ENCODE assay signal across 9 mouse cellular contexts in the genomic region with DNA sequence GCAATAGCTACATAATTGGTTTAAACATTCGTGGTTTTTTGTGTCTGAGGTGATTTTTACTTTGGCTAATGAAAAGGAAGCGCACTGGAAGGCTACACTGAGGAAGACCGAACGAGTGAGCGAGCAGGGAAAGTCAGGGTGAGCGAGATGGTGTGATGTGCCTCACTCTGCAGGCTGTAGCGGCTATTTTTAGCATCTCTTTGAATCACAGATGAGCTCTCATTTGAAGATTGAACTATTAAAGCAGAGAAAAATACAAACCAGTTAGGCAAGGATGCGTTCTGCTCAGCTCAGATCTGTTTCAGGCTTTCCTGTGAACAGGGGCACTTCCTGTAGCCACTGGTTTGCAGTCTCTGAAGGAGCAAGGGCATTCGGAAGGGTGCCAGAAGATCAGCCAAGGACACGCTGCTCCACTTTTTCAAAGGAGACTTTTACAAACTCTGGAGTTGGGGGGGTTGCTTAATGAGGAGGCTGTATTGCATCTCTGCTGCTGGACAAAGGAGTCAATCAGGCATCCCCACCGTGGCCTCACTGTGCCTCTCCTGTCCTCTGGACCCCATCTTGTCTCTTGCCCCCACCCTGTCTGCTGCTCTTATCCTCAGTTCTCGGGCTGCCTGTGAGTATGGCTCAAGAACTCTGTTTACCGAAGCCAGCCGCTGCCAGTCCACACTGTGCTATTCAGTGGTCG. TPM values are rescaled to one million over a fixed set of nuclear protein-coding genes. Genes with fewer than 3 reads are reported as not detected.
DNase-seq lines count a peak whose midpoint lies in the region; ATAC-seq and TF ChIP-seq lines count a peak whose summit lies in the region.
"Had no signal": no experiment of that assay in that cellular context is flagged by ENCODE, and none has a peak within 500 bp of the region (broad histone marks: within the 10 kb centered on the region; RNA-seq: fewer than 3 reads in every experiment).

No protein-coding gene starts in this region.

- H3K36me3 ChIP-seq in embryonic facial prominence, embryonic 14.5 days (ENCODE audit: control insufficient read depth, insufficient read depth, low read length) = no peaks in the 10 kb centered on the region
- no peaks in the 10 kb centered on the region for H3K36me3 ChIP-seq in intestine, postnatal 0 days (ENCODE audit: control insufficient read depth, insufficient read depth)
- no peaks in the 10 kb centered on the region for H3K36me3 ChIP-seq in intestine, embryonic 15.5 days
- H3K36me3 ChIP-seq: lung, embryonic 15.5 days had no signal

- DNase-seq in cerebellum, adult 9-11 months = peak; percentile 65
- DNase-seq in cerebellum, adult 9-10 months = no peak
- DNase-seq in embryonic facial prominence, embryonic 14.5 days (ENCODE audit: low spot score) = peak; percentile 27
- peak; percentile 38 for DNase-seq in kidney, postnatal 10 days
- DNase-seq in lung, postnatal 4 days = peak; percentile 28 to 54
- peak; percentile 59 for DNase-seq in testis, postnatal 14 days (ENCODE audit: low spot score)

- no peak overlapping the region for H3K27ac ChIP-seq in embryonic facial prominence, embryonic 14.5 days (replicated peaks; ENCODE audit: low read depth, low read length)
- no peak overlapping the region for H3K27ac ChIP-seq in intestine, postnatal 0 days (ENCODE audit: low read depth, low read length)
- no peak overlapping the region for H3K27ac ChIP-seq in intestine, embryonic 15.5 days
- H3K27ac ChIP-seq: lung, embryonic 15.5 days had no signal

- H3K9ac ChIP-seq in embryonic facial prominence, embryonic 14.5 days (ENCODE audit: low read depth, low read length) = no peak overlapping the region
- H3K9ac ChIP-seq in intestine, postnatal 0 days (ENCODE audit: low read depth, low read length) = no peak overlapping the region
- no peak overlapping the region for H3K9ac ChIP-seq in intestine, embryonic 15.5 days
- H3K9ac ChIP-seq: lung, embryonic 15.5 days had no signal

- H3K9me3 ChIP-seq in embryonic facial prominence, embryonic 14.5 days (ENCODE audit: control insufficient read depth, low read length) = no peaks in the 10 kb centered on the region
- H3K9me3 ChIP-seq in intestine, postnatal 0 days (ENCODE audit: control insufficient read depth) = no peaks in the 10 kb centered on the region
- H3K9me3 ChIP-seq in intestine, embryonic 15.5 days = no peaks in the 10 kb centered on the region
- H3K9me3 ChIP-seq: lung, embryonic 15.5 days had no signal

- TF ChIP-seq CTCF in intestine, postnatal 0 days (IDR thresholded peaks at IDR 0.05; ENCODE audit: low read depth) = no peak

- 70% methylated on average over 15 of the region's 15 CpGs for WGBS in embryonic facial prominence, embryonic 14.5 days
- WGBS in intestine, postnatal 0 days = 67% methylated on average over 15 of the region's 15 CpGs
- 69% methylated on average over 15 of the region's 15 CpGs for WGBS in intestine, embryonic 15.5 days

- no peak overlapping the region for H3K4me2 ChIP-seq in embryonic facial prominence, embryonic 14.5 days (ENCODE audit: low read depth, low read length)
- H3K4me2 ChIP-seq in intestine, postnatal 0 days (replicated peaks; ENCODE audit: low read depth) = no peak overlapping the region
- H3K4me2 ChIP-seq in intestine, embryonic 15.5 days (replicated peaks) = no peak overlapping the region
- H3K4me2 ChIP-seq: lung, embryonic 15.5 days had no signal

- H3K4me1 ChIP-seq in embryonic facial prominence, embryonic 14.5 days (ENCODE audit: control insufficient read depth, insufficient read depth, low read length) = 0 out of 2 replicates have a peak, but pooled peaks cover 2% of the 10 kb centered on the region
- no peaks in the 10 kb centered on the region for H3K4me1 ChIP-seq in intestine, postnatal 0 days (replicated peaks; ENCODE audit: control insufficient read depth, insufficient read depth, low read length)
- H3K4me1 ChIP-seq in intestine, embryonic 15.5 days (replicated peaks) = no peaks in the 10 kb centered on the region

- H3K27me3 ChIP-seq in embryonic facial prominence, embryonic 14.5 days (replicated peaks; ENCODE audit: control insufficient read depth, insufficient read depth, low read length) = no peaks in the 10 kb centered on the region
- H3K27me3 ChIP-seq in intestine, postnatal 0 days (replicated peaks; ENCODE audit: control insufficient read depth, insufficient read depth, low read length) = no peaks in the 10 kb centered on the region
- H3K27me3 ChIP-seq in intestine, embryonic 15.5 days (replicated peaks) = no peaks in the 10 kb centered on the region
- H3K27me3 ChIP-seq: lung, embryonic 15.5 days had no signal

- no peak; the same call in 1 of the 2 replicates for ATAC-seq in embryonic facial prominence, embryonic 14.5 days (ENCODE audit: low read depth)
- ATAC-seq in intestine, postnatal 0 days = no peak
- no peak for ATAC-seq in intestine, embryonic 15.5 days

- no peak overlapping the region for H3K4me3 ChIP-seq in embryonic facial prominence, embryonic 14.5 days (ENCODE audit: low read depth, low read length)
- H3K4me3 ChIP-seq in intestine, postnatal 0 days (ENCODE audit: low read depth, low read length) = no peak overlapping the region
- H3K4me3 ChIP-seq in intestine, embryonic 15.5 days (replicated peaks) = no peak overlapping the region
- H3K4me3 ChIP-seq: lung, embryonic 15.5 days had no signal

RNA-seq across cellular contexts. Expression of a gene that starts 28.1 kb away (rescaled TPM):
- polyA plus RNA-seq in embryonic facial prominence, embryonic 14.5 days (2014; fragmentation: Nextera tagmentation; extraction: Ambion mirVana) = 1.6 and 1.7 TPM in 2 replicates
- 0.81 and 0.85 TPM in 2 replicates for polyA plus RNA-seq in intestine, postnatal 0 days (2015; fragmentation: Nextera tagmentation; extraction: Ambion mirVana)
- 1.7 and 1.9 TPM in 2 replicates for polyA plus RNA-seq in intestine, embryonic 15.5 days (2015; fragmentation: Nextera tagmentation; extraction: Ambion mirVana)
